Mouse (Mus musculus): ENCODE measurements around the gene Nav2.

The Nav2 gene

GRCm38 (mm10) chr7:48908521-48909341, at the start of gene Nav2:
TSS of gene Nav2 (plus strand) at chr7:48908716.
- DNase-seq (ENCODE audit: low spot score): no peak

GRCm38 (mm10) chr7:48859362-48859761, 49.2 kb upstream of the Nav2 start:
- no peak for DNase-seq (ENCODE audit: low spot score)

GRCm38 (mm10) chr7:48860948-48861347, 47.6 kb upstream of the Nav2 start:
- no peak for DNase-seq (ENCODE audit: low spot score)

GRCm38 (mm10) chr7:48861796-48862195, 46.7 kb upstream of the Nav2 start:
- DNase-seq (ENCODE audit: low spot score): no peak

- DNase-seq (ENCODE audit: low spot score): no peak
These were observed 44.3 kb upstream of the Nav2 start for GRCm38 (mm10) chr7:48864199-48864598.

GRCm38 (mm10) chr7:48864671-48865458, 43.7 kb upstream of the Nav2 start:
- no peak for DNase-seq (ENCODE audit: low spot score)

GRCm38 (mm10) chr7:48867576-48867975, 40.9 kb upstream of the Nav2 start:
- no peak for DNase-seq (ENCODE audit: low spot score)

- DNase-seq (ENCODE audit: low spot score): no peak
These were observed 38.4 kb upstream of the Nav2 start for GRCm38 (mm10) chr7:48870144-48870543.

- DNase-seq (ENCODE audit: low spot score): no peak
These were observed 37.8 kb upstream of the Nav2 start for GRCm38 (mm10) chr7:48870579-48871180.

GRCm38 (mm10) chr7:48871292-48871691, 37.2 kb upstream of the Nav2 start:
- DNase-seq (ENCODE audit: low spot score): no peak

GRCm38 (mm10) chr7:48875096-48875495, 33.4 kb upstream of the Nav2 start:
- no peak for DNase-seq (ENCODE audit: low spot score)

GRCm38 (mm10) chr7:48876526-48876925, 32.0 kb upstream of the Nav2 start:
- peak; percentile 76 for DNase-seq (ENCODE audit: low spot score)

GRCm38 (mm10) chr7:48877786-48878390, 30.6 kb upstream of the Nav2 start:
- no peak for DNase-seq (ENCODE audit: low spot score)

- no peak for DNase-seq (ENCODE audit: low spot score)
These were observed 28.9 kb upstream of the Nav2 start for GRCm38 (mm10) chr7:48879574-48879973.

- DNase-seq (ENCODE audit: low spot score): peak; percentile 95
These were observed 27.7 kb upstream of the Nav2 start for GRCm38 (mm10) chr7:48880591-48881481.

GRCm38 (mm10) chr7:48881486-48881885, 27.0 kb upstream of the Nav2 start, which contains the start of gene E2f8:
TSS of gene E2f8 (minus strand) at chr7:48881596.
- no peak for DNase-seq (ENCODE audit: low spot score)

GRCm38 (mm10) chr7:48881971-48882609, 26.4 kb upstream of the Nav2 start:
- DNase-seq (ENCODE audit: low spot score): no peak

GRCm38 (mm10) chr7:48883525-48884265, 24.8 kb upstream of the Nav2 start:
- no peak for DNase-seq (ENCODE audit: low spot score)

- DNase-seq (ENCODE audit: low spot score): no peak
These were observed 24.3 kb upstream of the Nav2 start for GRCm38 (mm10) chr7:48884266-48884611.

GRCm38 (mm10) chr7:48887973-48888372, 20.5 kb upstream of the Nav2 start:
- no peak for DNase-seq (ENCODE audit: low spot score)

Measured in layer of hippocampus, adult 11-12 months (tissue).